Mouse (Mus musculus) hindbrain, embryonic 11.5 days (tissue): ENCODE measurements around the gene Coro2a. TPM values are rescaled to one million over a fixed set of nuclear protein-coding genes. Genes with fewer than 3 reads are reported as not detected.
"Not testable (repeated sequence)": the region's sequence is repeated elsewhere in the genome, so short reads cannot be mapped to it uniquely, and the experiment has no call there.

Source experiments
- ATAC-seq: fragments of 200-750 bp; cut with Nextera tagmentation; 2 replicates; pipeline ENCODE4 v1.8.0; 2017; ENCODE audit warnings: mild to moderate bottlenecking, moderate TSS enrichment, moderate library complexity; ENCODE audit not compliant: low FRiP score
- DNase-seq: peaks from one replicate; pipeline ENCODE4 v3.0.0-alpha.2; 2015; ENCODE audit warnings: low spot score
- H3K27ac ChIP-seq: fragments of 300-500 bp; sonication (generic); 2 replicates; pipeline ENCODE4 v1.5.1; 2014; ENCODE audit warnings: mild to moderate bottlenecking, low read depth, low read length
- H3K27me3 ChIP-seq: fragments of 300-500 bp; sonication (generic); 2 replicates; pipeline ENCODE4 v1.6.1; 2014; ENCODE audit warnings: mild to moderate bottlenecking, low read length, moderate library complexity, mixed read lengths; ENCODE audit not compliant: control insufficient read depth, insufficient read depth
- H3K36me3 ChIP-seq: fragments of 300-500 bp; sonication (generic); 2 replicates; pipeline ENCODE4 v1.6.1; 2014; ENCODE audit warnings: mild to moderate bottlenecking, low read length, moderate library complexity, mixed read lengths; ENCODE audit not compliant: control insufficient read depth, insufficient read depth
- H3K4me1 ChIP-seq: fragments of 300-500 bp; sonication (generic); replicated peaks from 2 replicates; pipeline ENCODE4 v1.6.1; 2014; ENCODE audit warnings: low read length, mixed read lengths; ENCODE audit not compliant: control insufficient read depth, insufficient read depth
- H3K4me2 ChIP-seq: fragments of 300-500 bp; sonication (generic); replicated peaks from 2 replicates; pipeline ENCODE4 v1.6.1; 2014; ENCODE audit warnings: mild to moderate bottlenecking, low read depth, low read length
- H3K4me3 ChIP-seq: fragments of 300-500 bp; sonication (generic); 2 replicates; pipeline ENCODE4 v1.5.1; 2014; ENCODE audit warnings: low read depth, low read length
- H3K9ac ChIP-seq: fragments of 300-500 bp; sonication (generic); 2 replicates; pipeline ENCODE4 v1.6.1; 2014; ENCODE audit warnings: low read depth, low read length
- H3K9me3 ChIP-seq: fragments of 300-500 bp; sonication (generic); 2 replicates; pipeline ENCODE4 v1.6.1; 2016; ENCODE audit warnings: low read length; ENCODE audit not compliant: control insufficient read depth
- WGBS: fragments of 180-500 bp; shearing (Covaris S2); extraction: QIAGEN DNeasy Blood & Tissue Kit; methylation state at CpG from one replicate; pipeline ENCODE4 v1.1.7; 2014; 5-methylcytosine and 5-hydroxymethylcytosine counted together
- polyA plus RNA-seq: library from polyadenylated mRNA; unstranded; fragments of >200 nt; fragmentation: Nextera tagmentation; extraction: Ambion mirVana; gene quantifications from 2 replicates; pipeline ENCODE4 v1.2.1, GENCODE M21; 2014

Coro2a gene
- polyA plus RNA-seq, 1 experiment from 2014 or later: 3.6 TPM

GRCm38 (mm10) chr4:46635702-46636430 lies 33.9 kb upstream of the Coro2a start:
- Histone ChIP-seq H3K36me3 (no peaks in the 10 kb centered on the region), H3K27me3 (no peaks in the 10 kb centered on the region), H3K4me3 (no peak overlapping the region), H3K4me2 (no peak overlapping the region), H3K27ac (no peak overlapping the region), H3K4me1 (no peaks in the 10 kb centered on the region), H3K9me3 (no peaks in the 10 kb centered on the region), H3K9ac (no peak overlapping the region)
- DNase-seq (no peak), ATAC-seq (no peak)
- WGBS: 89% methylated on average over 16 of the region's 16 CpGs

GRCm38 (mm10) chr4:46634881-46635280 lies 32.9 kb upstream of the Coro2a start:
- no peak overlapping the region for H3K27ac ChIP-seq
- no peak for DNase-seq
- 54% methylated on average over 6 of the region's 6 CpGs for WGBS
- no peaks in the 10 kb centered on the region for H3K4me1 ChIP-seq
- H3K9me3 ChIP-seq: no peaks in the 10 kb centered on the region
- H3K9ac ChIP-seq: no peak overlapping the region
- H3K27me3 ChIP-seq: no peaks in the 10 kb centered on the region
- ATAC-seq: no peak
- H3K36me3 ChIP-seq: no peaks in the 10 kb centered on the region
- H3K4me2 ChIP-seq: no peak overlapping the region
- no peak overlapping the region for H3K4me3 ChIP-seq

- not testable (repeated sequence) for H3K27me3 ChIP-seq, H3K4me1 ChIP-seq, H3K27ac ChIP-seq, DNase-seq, H3K9me3 ChIP-seq, H3K4me3 ChIP-seq, H3K9ac ChIP-seq, H3K36me3 ChIP-seq, ATAC-seq, H3K4me2 ChIP-seq
- WGBS: 74% methylated on average over 6 of the region's 6 CpGs
Observed at GRCm38 (mm10) chr4:46633565-46633964, 31.6 kb upstream of the Coro2a start.

GRCm38 (mm10) chr4:46632465-46632864 lies 30.5 kb upstream of the Coro2a start:
- H3K27me3 ChIP-seq: no peaks in the 10 kb centered on the region
- no peak overlapping the region for H3K27ac ChIP-seq
- H3K36me3 ChIP-seq: no peaks in the 10 kb centered on the region
- H3K4me1 ChIP-seq: 0 out of 2 replicates have a peak, but pooled peaks cover 3% of the 10 kb centered on the region
- ATAC-seq: no peak
- H3K4me3 ChIP-seq: no peak overlapping the region
- 71% methylated on average over 2 of the region's 2 CpGs for WGBS
- DNase-seq: no peak
- H3K4me2 ChIP-seq: no peak overlapping the region
- H3K9me3 ChIP-seq: no peaks in the 10 kb centered on the region
- H3K9ac ChIP-seq: no peak overlapping the region

GRCm38 (mm10) chr4:46630390-46630789 lies 28.4 kb upstream of the Coro2a start:
- H3K36me3 ChIP-seq: no peaks in the 10 kb centered on the region
- H3K9me3 ChIP-seq: no peaks in the 10 kb centered on the region
- no peaks in the 10 kb centered on the region for H3K27me3 ChIP-seq
- H3K27ac ChIP-seq: no peak overlapping the region
- no peak for DNase-seq
- H3K9ac ChIP-seq: no peak overlapping the region
- H3K4me2 ChIP-seq: no peak overlapping the region
- H3K4me3 ChIP-seq: no peak overlapping the region
- ATAC-seq: no peak
- H3K4me1 ChIP-seq: 0 out of 2 replicates have a peak, but pooled peaks cover 3% of the 10 kb centered on the region
- 59% methylated on average over 9 of the region's 9 CpGs for WGBS

GRCm38 (mm10) chr4:46628873-46629272 lies 26.9 kb upstream of the Coro2a start:
- H3K4me2 ChIP-seq: no peak overlapping the region
- H3K4me1 ChIP-seq: 0 out of 2 replicates have a peak, but pooled peaks cover 3% of the 10 kb centered on the region
- no peak overlapping the region for H3K4me3 ChIP-seq
- DNase-seq: no peak
- H3K27me3 ChIP-seq: no peaks in the 10 kb centered on the region
- no peaks in the 10 kb centered on the region for H3K9me3 ChIP-seq
- H3K27ac ChIP-seq: no peak overlapping the region
- 48% methylated on average over 9 of the region's 9 CpGs for WGBS
- no peak overlapping the region for H3K9ac ChIP-seq
- no peak for ATAC-seq
- no peaks in the 10 kb centered on the region for H3K36me3 ChIP-seq

GRCm38 (mm10) chr4:46628081-46628480 lies 26.1 kb upstream of the Coro2a start:
- Histone ChIP-seq H3K4me2 (no peak overlapping the region), H3K27me3 (no peaks in the 10 kb centered on the region), H3K36me3 (no peaks in the 10 kb centered on the region), H3K4me1 (0 out of 2 replicates have a peak, but pooled peaks cover 3% of the 10 kb centered on the region), H3K9me3 (no peaks in the 10 kb centered on the region), H3K4me3 (no peak overlapping the region), H3K9ac (no peak overlapping the region), H3K27ac (no peak overlapping the region)
- WGBS: 82% methylated on average over 11 of the region's 11 CpGs
- DNase-seq (no peak), ATAC-seq (no peak)

GRCm38 (mm10) chr4:46625101-46625500 lies 23.1 kb upstream of the Coro2a start:
- Histone ChIP-seq H3K9me3 (no peaks in the 10 kb centered on the region), H3K36me3 (no peaks in the 10 kb centered on the region), H3K4me3 (no peak overlapping the region), H3K27me3 (no peaks in the 10 kb centered on the region), H3K27ac (no peak overlapping the region), H3K4me1 (0 out of 2 replicates have a peak, but pooled peaks cover 6% of the 10 kb centered on the region), H3K9ac (no peak overlapping the region), H3K4me2 (no peak overlapping the region)
- DNase-seq: no peak
- ATAC-seq: no peak
- 77% methylated on average over 10 of the region's 10 CpGs for WGBS

GRCm38 (mm10) chr4:46623007-46623406 lies 21.0 kb upstream of the Coro2a start:
- Histone ChIP-seq H3K4me1 (0 out of 2 replicates have a peak, but pooled peaks cover 3% of the 10 kb centered on the region), H3K27me3 (no peaks in the 10 kb centered on the region), H3K9me3 (no peaks in the 10 kb centered on the region), H3K9ac (no peak overlapping the region), H3K4me2 (no peak overlapping the region), H3K4me3 (no peak overlapping the region), H3K27ac (no peak overlapping the region), H3K36me3 (no peaks in the 10 kb centered on the region)
- no peak for DNase-seq
- WGBS: 90% methylated on average over 5 of the region's 5 CpGs
- no peak for ATAC-seq
